Mouse (Mus musculus) embryonic fibroblast, embryonic 13.5 days (primary cell): Measurements from ENCODE around the gene Ssh1.

Experiments used
- CTCF ChIP-seq: IDR thresholded peaks from 2 replicates; pipeline ENCODE4 v1.5.1; 2011; ENCODE audit warnings: mild to moderate bottlenecking, control low read depth, low read length, moderate library complexity, borderline replicate concordance; ENCODE audit not compliant: insufficient read depth
- POLR2A ChIP-seq: IDR thresholded peaks from 2 replicates; pipeline ENCODE4 v1.6.1; 2011; ENCODE audit warnings: low read depth, mild to moderate bottlenecking, control low read depth, low read length, moderate library complexity

DNA sequence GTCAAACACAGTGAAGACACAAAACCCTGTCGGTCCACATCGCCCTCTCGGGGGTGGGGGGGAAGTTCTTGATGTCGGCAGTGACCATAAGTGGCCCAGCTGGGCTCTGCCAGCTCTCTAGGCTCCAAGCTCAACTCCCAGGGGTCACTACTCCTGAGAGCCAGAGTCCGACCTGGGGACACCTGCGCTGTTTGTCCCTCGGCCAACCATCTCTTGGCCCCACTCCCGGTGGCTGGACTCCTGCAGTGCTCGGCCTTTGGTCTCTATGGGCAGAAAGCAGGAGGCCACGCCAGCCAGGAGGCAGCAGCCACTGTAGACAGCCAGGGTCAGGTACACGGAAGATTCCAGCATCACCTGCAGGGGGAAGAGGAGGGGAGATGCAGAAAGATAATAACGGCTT is 34.4 kb upstream of the Ssh1 start:
- no peak for TF ChIP-seq CTCF
- no peak for TF ChIP-seq POLR2A
